Comparison of ENCODE assay signal across 8 mouse cellular contexts in the genomic region with DNA sequence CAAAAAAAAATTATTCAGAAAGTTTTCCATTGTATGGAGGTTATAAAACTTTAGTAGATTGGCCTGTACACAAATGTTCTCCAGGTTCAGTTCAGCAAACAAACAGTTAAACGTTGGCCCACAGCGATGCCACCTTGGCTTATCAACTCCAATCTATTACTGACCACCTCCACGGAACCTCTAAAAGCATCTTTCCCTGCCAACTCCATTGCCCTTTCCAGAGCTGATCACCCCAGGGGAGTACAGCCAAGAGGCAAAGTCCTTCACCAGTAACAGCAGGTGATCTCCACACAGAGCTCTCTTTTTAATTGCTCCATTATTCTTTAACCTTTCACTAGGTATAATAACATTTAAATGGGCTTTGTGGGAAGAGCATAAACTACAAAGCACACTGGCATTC.
"Had no signal": no experiment of that assay in that cellular context is flagged by ENCODE, and none has a peak within 500 bp of the region (broad histone marks: within the 10 kb centered on the region; RNA-seq: fewer than 3 reads in every experiment).

No protein-coding gene starts in this region.

- DNase-seq: left cerebral cortex, postnatal 4 days; liver, embryonic 13.5 days; lung, adult 2 months; lung, postnatal 14 days; right cerebral cortex, adult 18-20 months; right cerebral cortex, postnatal 14 days; spleen, adult 18-20 months; thymus, postnatal 25 days had no signal
